Mouse (Mus musculus) intestine, embryonic 16.5 days (tissue): ENCODE data around the gene Cnih4. TPM values are rescaled to one million over a fixed set of nuclear protein-coding genes. Genes with fewer than 3 reads are reported as not detected.

Experiments used
- ATAC-seq: fragments of 200-750 bp; cut with Nextera tagmentation; 2 replicates; pipeline ENCODE4 v1.8.0; 2017; ENCODE audit warnings: moderate TSS enrichment, moderate library complexity
- H3K27ac ChIP-seq: fragments of 300-500 bp; sonication (generic); 2 replicates; pipeline ENCODE4 v1.5.1; 2014; ENCODE audit warnings: mild to moderate bottlenecking, low read length
- H3K27me3 ChIP-seq: fragments of 300-500 bp; sonication (generic); replicated peaks from 2 replicates; pipeline ENCODE4 v1.6.1; 2014; ENCODE audit warnings: low read length, control low read depth, mixed read lengths; ENCODE audit not compliant: control insufficient read depth, insufficient read depth
- H3K36me3 ChIP-seq: fragments of 300-500 bp; sonication (generic); 2 replicates; pipeline ENCODE4 v1.6.1; 2014; ENCODE audit warnings: low read length, control low read depth; ENCODE audit not compliant: control insufficient read depth, insufficient read depth
- H3K4me1 ChIP-seq: fragments of 300-500 bp; sonication (generic); 2 replicates; pipeline ENCODE4 v1.6.1; 2014; ENCODE audit warnings: low read length, control low read depth, mixed read lengths; ENCODE audit not compliant: control insufficient read depth, insufficient read depth
- H3K4me2 ChIP-seq: fragments of 300-500 bp; sonication (generic); 2 replicates; pipeline ENCODE4 v1.6.1; 2014; ENCODE audit warnings: low read depth, low read length, control low read depth
- H3K4me3 ChIP-seq: fragments of 300-500 bp; sonication (generic); 2 replicates; pipeline ENCODE4 v1.5.1; 2014; ENCODE audit warnings: mild to moderate bottlenecking, low read length
- H3K9ac ChIP-seq: fragments of 300-500 bp; sonication (generic); 2 replicates; pipeline ENCODE4 v1.6.1; 2014; ENCODE audit warnings: low read depth, low read length
- H3K9me3 ChIP-seq: fragments of 300-500 bp; sonication (generic); 2 replicates; pipeline ENCODE4 v1.6.1; 2016; ENCODE audit warnings: low read length, control low read depth; ENCODE audit not compliant: control insufficient read depth
- WGBS: fragments of 180-500 bp; shearing (Covaris S2); extraction: QIAGEN DNeasy Blood & Tissue Kit; methylation state at CpG from one replicate; pipeline ENCODE4 v1.1.7; 2014; 5-methylcytosine and 5-hydroxymethylcytosine counted together
- polyA plus RNA-seq: library from polyadenylated mRNA; unstranded; fragments of >200 nt; fragmentation: Nextera tagmentation; extraction: Ambion mirVana; gene quantifications from 2 replicates; pipeline ENCODE4 v1.2.1, GENCODE M21; 2015

Gene Cnih4
- polyA plus RNA-seq, 1 experiment from 2014 or later = 142 TPM

DNA sequence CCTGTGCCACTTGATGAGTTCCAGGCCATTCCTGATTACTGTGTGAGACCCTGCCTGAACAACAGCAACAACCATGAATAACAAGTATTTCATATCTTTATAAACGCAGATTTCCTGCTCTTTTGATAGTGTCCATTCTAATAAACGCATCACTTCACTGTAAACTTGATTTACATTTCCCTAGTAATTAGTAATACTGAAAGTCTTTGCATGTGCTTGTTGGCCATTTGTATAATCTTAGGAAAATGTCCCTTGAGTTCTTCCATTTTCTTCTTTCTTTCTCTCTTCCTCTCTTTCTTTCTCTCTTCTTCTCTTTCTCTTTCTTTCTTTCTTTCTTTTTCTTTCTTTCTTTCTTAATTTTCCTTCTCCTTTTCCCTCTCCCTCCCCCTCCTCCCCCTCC lies 1.7 kb downstream of the Cnih4 start:
- Histone ChIP-seq H3K4me2 (no peak overlapping the region), H3K9ac (no peak overlapping the region), H3K36me3 (no peaks in the 10 kb centered on the region), H3K9me3 (no peaks in the 10 kb centered on the region), H3K4me1 (peaks cover 18% of the 10 kb centered on the region), H3K27ac (no peak overlapping the region), H3K27me3 (no peaks in the 10 kb centered on the region), H3K4me3 (no peak overlapping the region)
- ATAC-seq = no peak
- 94% methylated on average over 2 of the region's 2 CpGs for WGBS

DNA sequence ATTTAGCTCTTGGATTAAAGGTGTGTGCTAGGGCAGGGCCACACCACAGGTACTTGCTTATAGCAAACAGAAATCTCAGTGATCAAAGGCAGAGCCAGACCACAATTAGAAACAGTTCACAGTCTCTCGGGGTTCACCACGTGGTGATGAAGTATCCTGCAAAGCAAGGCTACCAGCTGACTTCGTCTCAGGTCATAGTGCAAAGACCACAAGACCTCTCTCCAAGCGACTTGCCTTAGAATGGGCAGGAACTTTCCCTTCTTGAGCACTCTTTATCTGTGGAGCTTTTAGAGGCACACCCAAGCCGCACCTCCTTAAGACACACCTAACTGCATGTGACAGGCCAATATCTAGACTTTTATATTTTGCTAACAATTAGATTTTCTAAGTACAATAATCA lies 4.0 kb downstream of the Cnih4 start:
- no peak overlapping the region; the same call in 1 of the 2 replicates for H3K9ac ChIP-seq
- H3K9me3 ChIP-seq = no peaks in the 10 kb centered on the region
- H3K4me3 ChIP-seq = no peak overlapping the region
- H3K27me3 ChIP-seq = no peaks in the 10 kb centered on the region
- no peaks in the 10 kb centered on the region for H3K36me3 ChIP-seq
- WGBS = 53% methylated on average over 5 of the region's 5 CpGs
- ATAC-seq = peak; percentile 60
- H3K4me1 ChIP-seq = peaks cover 21% of the 10 kb centered on the region
- H3K27ac ChIP-seq = peak overlapping the region; percentile 68
- H3K4me2 ChIP-seq = 0 out of 2 replicates have a peak overlapping the region, but pooled peaks have one; percentile 19

DNA sequence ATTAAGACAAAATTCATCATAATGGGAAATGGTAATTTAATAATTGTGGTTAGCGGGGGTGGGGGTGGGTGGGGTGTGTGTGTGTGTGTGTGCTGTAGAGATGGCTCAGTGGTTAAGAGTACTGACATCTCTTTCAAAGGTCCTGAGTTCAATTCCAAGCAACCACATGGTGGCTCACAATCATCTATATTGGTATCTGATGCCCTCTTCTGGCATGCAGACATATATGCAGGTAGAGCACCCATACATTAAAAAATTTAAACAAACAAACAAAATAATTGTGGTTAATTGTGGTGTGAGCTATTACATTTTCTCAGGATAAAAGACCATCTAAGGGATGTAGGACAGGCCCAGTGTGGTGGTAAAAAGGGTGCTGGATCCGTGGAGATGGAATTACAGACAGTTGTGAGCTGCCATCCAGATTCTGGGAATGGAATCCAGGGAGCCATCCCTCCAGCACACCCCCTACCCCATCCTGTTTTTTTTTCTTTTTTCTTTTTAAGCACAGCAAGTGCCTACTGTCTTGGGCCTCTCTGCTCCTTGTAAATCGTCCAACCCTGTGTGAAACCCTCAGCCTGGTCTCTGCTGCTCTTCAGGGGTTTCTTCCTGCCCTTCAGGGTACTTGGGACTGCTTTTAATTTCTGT lies 5.0 kb downstream of the Cnih4 start:
- Histone ChIP-seq H3K4me3 (no peak overlapping the region), H3K36me3 (no peaks in the 10 kb centered on the region), H3K27me3 (no peaks in the 10 kb centered on the region), H3K27ac (no peak overlapping the region), H3K9ac (no peak overlapping the region), H3K9me3 (no peaks in the 10 kb centered on the region), H3K4me1 (peaks cover 21% of the 10 kb centered on the region), H3K4me2 (no peak overlapping the region)
- ATAC-seq = no peak
- WGBS = 82% methylated on average over 3 of the region's 3 CpGs

DNA sequence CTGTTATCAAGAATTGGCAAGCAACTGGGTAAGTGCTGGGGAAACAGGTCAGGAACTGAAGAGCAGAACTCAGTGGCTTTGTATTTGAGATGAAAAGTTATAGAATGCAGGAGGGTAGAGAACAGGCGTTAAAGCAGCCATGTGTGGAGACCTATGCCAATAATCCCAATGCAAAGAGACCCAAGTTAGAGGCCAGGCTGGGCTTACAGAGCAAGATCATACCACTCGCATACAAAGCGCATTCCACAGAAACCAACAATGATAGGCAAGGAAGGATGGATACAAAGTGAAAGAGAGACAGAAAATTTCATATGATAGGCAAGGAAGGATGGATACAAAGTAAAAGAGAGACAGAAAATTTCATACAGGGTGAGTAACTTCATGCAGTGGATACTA lies 5.9 kb downstream of the Cnih4 start:
- 66% methylated on average over 3 of the region's 3 CpGs for WGBS
- H3K27ac ChIP-seq = no peak overlapping the region
- peak; percentile 3; the same call in 1 of the 2 replicates for ATAC-seq
- H3K36me3 ChIP-seq = no peaks in the 10 kb centered on the region
- no peak overlapping the region for H3K9ac ChIP-seq
- H3K4me3 ChIP-seq = no peak overlapping the region
- no peak overlapping the region for H3K4me2 ChIP-seq
- H3K4me1 ChIP-seq = peaks cover 21% of the 10 kb centered on the region
- no peaks in the 10 kb centered on the region for H3K9me3 ChIP-seq
- H3K27me3 ChIP-seq = no peaks in the 10 kb centered on the region

DNA sequence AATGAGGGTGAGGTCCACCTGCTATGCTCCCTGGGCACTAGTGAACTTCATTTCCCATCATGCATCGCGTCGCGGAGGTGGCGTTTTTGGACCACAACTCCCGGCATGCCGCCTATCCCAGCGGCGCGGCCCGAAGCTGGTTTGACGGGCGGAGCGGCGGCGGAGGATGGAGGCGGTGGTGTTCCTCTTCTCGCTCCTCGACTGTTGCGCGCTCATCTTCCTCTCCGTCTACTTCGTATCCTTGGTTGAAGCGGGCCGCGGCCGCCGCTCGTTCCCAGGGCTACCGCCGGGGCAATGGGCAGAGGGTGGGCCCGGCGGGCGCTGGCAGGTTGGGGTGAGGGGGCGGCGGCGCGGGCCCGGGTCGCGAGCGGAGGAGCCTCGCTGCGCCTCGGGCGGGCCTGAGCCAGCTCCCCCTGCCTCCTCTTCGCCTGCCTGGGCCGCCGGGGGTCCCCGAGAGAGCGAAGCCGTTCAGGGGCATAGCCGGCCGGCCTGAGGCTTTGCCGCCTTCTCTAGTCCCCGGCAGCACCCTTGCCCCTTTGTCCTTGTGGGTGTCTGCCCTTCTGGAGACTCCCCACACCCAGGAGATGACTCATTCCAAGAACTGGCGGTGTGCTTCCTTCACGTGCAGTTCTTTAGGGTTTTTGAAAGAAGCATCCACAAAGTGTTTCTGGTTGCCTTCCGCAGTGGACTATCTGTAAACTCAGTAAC lies 6.5 kb downstream of the Cnih4 start:
- H3K27me3 ChIP-seq = no peaks in the 10 kb centered on the region

DNA sequence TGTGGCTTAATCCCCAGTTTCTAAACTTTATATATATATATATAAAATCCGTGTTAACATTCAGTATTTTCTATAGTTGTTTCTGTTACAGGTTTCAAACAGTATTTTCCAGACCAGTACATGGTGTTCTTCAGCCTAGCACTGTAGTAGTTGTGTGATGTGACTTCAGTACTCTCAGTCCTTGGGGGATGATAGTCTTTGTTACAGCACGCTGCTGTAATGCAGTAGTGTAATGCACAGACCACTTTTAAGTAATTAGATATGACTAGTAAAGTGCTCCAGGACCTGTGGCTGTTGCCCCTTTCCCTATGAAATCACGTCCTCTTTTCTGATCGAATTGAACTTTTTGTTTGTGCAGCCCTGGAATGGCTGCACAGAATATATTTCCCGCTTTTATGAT lies 7.0 kb downstream of the Cnih4 start:
- Histone ChIP-seq H3K9me3 (no peaks in the 10 kb centered on the region), H3K4me2 (peak overlapping the region; percentile 67), H3K27ac (peak overlapping the region; percentile 37; the same call in 1 of the 2 replicates), H3K27me3 (no peaks in the 10 kb centered on the region), H3K36me3 (no peaks in the 10 kb centered on the region), H3K4me1 (peaks cover 21% of the 10 kb centered on the region), H3K4me3 (peak overlapping the region; percentile 96), H3K9ac (peak overlapping the region; percentile 93)
- 25% methylated on average over 5 of the region's 5 CpGs for WGBS
- 0 out of 2 replicates have a peak, but pooled peaks have one; percentile 14 for ATAC-seq

More for the DNA sequence above, 6.5 kb downstream of the Cnih4 start:
- Histone ChIP-seq H3K36me3 (no peaks in the 10 kb centered on the region), H3K27ac (peak overlapping the region; percentile 84), H3K4me1 (peaks cover 21% of the 10 kb centered on the region), H3K4me3 (peak overlapping the region; percentile 96), H3K9ac (peak overlapping the region; percentile 93), H3K4me2 (peak overlapping the region; percentile 67), H3K9me3 (no peaks in the 10 kb centered on the region)
- ATAC-seq = peak; percentile 86
- under 1% methylated on average over 54 of the region's 59 CpGs for WGBS

DNA sequence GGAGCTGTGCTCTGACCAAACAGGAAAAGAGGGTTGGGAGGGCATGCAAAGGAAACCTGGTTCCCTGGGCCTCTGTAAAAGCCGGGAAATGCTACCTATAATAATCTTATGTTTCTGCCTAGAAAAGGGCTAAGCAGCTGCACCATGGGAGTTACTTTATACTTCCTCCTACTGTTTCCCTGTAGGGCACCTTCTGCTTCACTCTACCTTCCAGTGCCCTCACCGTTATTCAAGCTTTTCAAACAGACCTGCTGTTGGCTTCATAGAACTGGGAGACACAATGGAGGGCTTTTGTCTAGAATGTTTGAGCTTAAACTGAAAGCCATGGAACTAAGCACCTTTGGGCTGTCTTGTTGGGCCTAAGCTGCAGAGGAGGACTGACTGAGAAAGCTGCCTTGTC lies 23.3 kb downstream of the Cnih4 start:
- WGBS = 82% methylated on average over 2 of the region's 2 CpGs
- ATAC-seq = no peak
- peaks cover 25% of the 10 kb centered on the region for H3K36me3 ChIP-seq

DNA sequence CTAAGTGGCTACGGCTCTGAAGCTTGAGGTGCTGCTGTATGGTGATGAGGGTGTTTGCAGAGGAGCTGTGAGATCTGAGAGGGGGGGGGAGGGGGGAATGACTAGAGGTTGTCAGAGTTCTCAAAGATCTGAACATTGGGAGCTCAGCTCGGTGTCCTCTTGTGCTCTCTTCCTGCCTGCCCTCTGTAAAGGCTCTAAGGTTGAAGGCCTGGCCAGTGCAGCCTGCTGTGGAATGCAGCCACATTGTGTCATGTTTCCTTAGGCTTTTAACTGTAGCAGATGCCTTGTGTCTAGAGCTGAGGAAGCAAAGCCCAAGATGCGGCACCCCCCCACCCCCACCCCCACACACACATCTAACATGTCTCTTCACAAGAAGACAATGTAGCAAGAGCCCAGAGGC lies 23.9 kb downstream of the Cnih4 start:
- H3K9ac ChIP-seq = no peak overlapping the region
- H3K9me3 ChIP-seq = no peaks in the 10 kb centered on the region
- no peak overlapping the region for H3K27ac ChIP-seq
- no peaks in the 10 kb centered on the region for H3K27me3 ChIP-seq
- WGBS = 57% methylated on average over 3 of the region's 3 CpGs
- no peak; the same call in 1 of the 2 replicates for ATAC-seq
- no peaks in the 10 kb centered on the region for H3K4me1 ChIP-seq
- peaks cover 21% of the 10 kb centered on the region for H3K36me3 ChIP-seq
- no peak overlapping the region for H3K4me3 ChIP-seq
- no peak overlapping the region for H3K4me2 ChIP-seq

More for the DNA sequence above, 23.3 kb downstream of the Cnih4 start:
- H3K4me1 ChIP-seq = no peaks in the 10 kb centered on the region
- no peak overlapping the region for H3K27ac ChIP-seq
- no peak overlapping the region for H3K9ac ChIP-seq
- H3K4me2 ChIP-seq = no peak overlapping the region
- no peak overlapping the region for H3K4me3 ChIP-seq
- H3K9me3 ChIP-seq = no peaks in the 10 kb centered on the region
- H3K27me3 ChIP-seq = no peaks in the 10 kb centered on the region

DNA sequence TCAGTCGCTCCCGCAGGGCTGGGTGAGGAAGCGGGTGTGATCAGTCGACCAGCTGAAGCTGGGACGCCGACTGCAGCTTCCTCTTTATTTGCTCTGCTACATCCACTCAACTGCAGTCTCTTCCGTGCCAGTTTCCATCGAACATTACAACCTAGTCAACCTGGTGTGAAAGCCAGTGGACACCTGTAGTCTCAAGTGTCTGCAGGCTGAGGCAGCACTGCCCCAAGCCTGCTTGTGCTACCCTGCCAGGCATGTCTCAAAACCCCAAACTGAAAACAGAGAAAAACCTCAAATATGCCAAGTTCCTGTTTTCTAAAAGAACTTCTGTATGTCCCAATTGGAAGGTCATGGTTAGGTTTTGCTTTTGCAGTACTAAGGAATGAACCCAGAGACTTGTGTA lies 25.7 kb downstream of the Cnih4 start:
- H3K9me3 ChIP-seq = no peaks in the 10 kb centered on the region
- no peak overlapping the region for H3K27ac ChIP-seq
- no peaks in the 10 kb centered on the region for H3K4me1 ChIP-seq
- no peak overlapping the region for H3K9ac ChIP-seq
- WGBS = 74% methylated on average over 8 of the region's 8 CpGs
- ATAC-seq = no peak
- H3K36me3 ChIP-seq = peaks cover 12% of the 10 kb centered on the region
- H3K27me3 ChIP-seq = no peaks in the 10 kb centered on the region
- H3K4me3 ChIP-seq = no peak overlapping the region
- H3K4me2 ChIP-seq = no peak overlapping the region
